Mouse (Mus musculus): ENCODE data around the gene Arid1a.

Gene Arid1a

GRCm38 (mm10) chr4:133730122-133730521, 26.4 kb downstream of the Arid1a start:
- DNase-seq (ENCODE audit: low read depth, low spot score): no peak

- peak; percentile 76 for DNase-seq (ENCODE audit: low read depth, low spot score)
Observed at GRCm38 (mm10) chr4:133729541-133730093, 27.0 kb downstream of the Arid1a start.

GRCm38 (mm10) chr4:133729007-133729406, 27.6 kb downstream of the Arid1a start:
- no peak for DNase-seq (ENCODE audit: low read depth, low spot score)

- DNase-seq (ENCODE audit: low read depth, low spot score): no peak
Observed at GRCm38 (mm10) chr4:133728256-133728655, 28.3 kb downstream of the Arid1a start.

GRCm38 (mm10) chr4:133725706-133726105, 30.9 kb downstream of the Arid1a start:
- no peak for DNase-seq (ENCODE audit: low read depth, low spot score)

- DNase-seq (ENCODE audit: low read depth, low spot score): no peak
Observed at GRCm38 (mm10) chr4:133719791-133720190, 36.8 kb downstream of the Arid1a start.

GRCm38 (mm10) chr4:133712755-133713154, 43.8 kb downstream of the Arid1a start:
- no peak for DNase-seq (ENCODE audit: low read depth, low spot score)

- no peak for DNase-seq (ENCODE audit: low read depth, low spot score)
Observed at GRCm38 (mm10) chr4:133711307-133712076, 45.1 kb downstream of the Arid1a start.

- DNase-seq (ENCODE audit: low read depth, low spot score): no peak
Observed at GRCm38 (mm10) chr4:133709395-133709794, 47.2 kb downstream of the Arid1a start.

GRCm38 (mm10) chr4:133707464-133707863, 49.1 kb downstream of the Arid1a start:
- DNase-seq (ENCODE audit: low read depth, low spot score): no peak

GRCm38 (mm10) chr4:133706956-133707355, 49.6 kb downstream of the Arid1a start:
- peak; percentile 74 for DNase-seq (ENCODE audit: low read depth, low spot score)

- DNase-seq (ENCODE audit: low read depth, low spot score): no peak
Observed at GRCm38 (mm10) chr4:133705062-133705461, 51.5 kb downstream of the Arid1a start.

GRCm38 (mm10) chr4:133700905-133701368, 55.6 kb downstream of the Arid1a start:
- DNase-seq (ENCODE audit: low read depth, low spot score): peak; percentile 80

- DNase-seq (ENCODE audit: low read depth, low spot score): no peak
Observed at GRCm38 (mm10) chr4:133695363-133695762, 61.2 kb downstream of the Arid1a start.

- DNase-seq (ENCODE audit: low read depth, low spot score): peak; percentile 21
Observed at GRCm38 (mm10) chr4:133690252-133690651, 66.3 kb downstream of the Arid1a start.

GRCm38 (mm10) chr4:133688417-133689067, 68.0 kb downstream of the Arid1a start:
- peak; percentile 78 for DNase-seq (ENCODE audit: low read depth, low spot score)

GRCm38 (mm10) chr4:133687126-133687525, 69.4 kb downstream of the Arid1a start:
- DNase-seq (ENCODE audit: low read depth, low spot score): no peak

GRCm38 (mm10) chr4:133686512-133686911, 70.1 kb downstream of the Arid1a start:
- DNase-seq (ENCODE audit: low read depth, low spot score): no peak

- no peak for DNase-seq (ENCODE audit: low read depth, low spot score)
Observed at GRCm38 (mm10) chr4:133680206-133680786, 76.3 kb downstream of the Arid1a start.

GRCm38 (mm10) chr4:133679629-133680028, 76.9 kb downstream of the Arid1a start:
- DNase-seq (ENCODE audit: low read depth, low spot score): no peak

- no peak for DNase-seq (ENCODE audit: low read depth, low spot score)
Observed at GRCm38 (mm10) chr4:133677266-133677665, 79.3 kb downstream of the Arid1a start.

- no peak for DNase-seq (ENCODE audit: low read depth, low spot score)
Observed at GRCm38 (mm10) chr4:133676189-133676588, 80.4 kb downstream of the Arid1a start.
